19 mouse cellular contexts compared by ENCODE assay signal in genomic region chr5:88982040-88982736, GRCm38 (mm10).
DNase-seq lines count a peak whose midpoint lies in the region; ATAC-seq and TF ChIP-seq lines count a peak whose summit lies in the region.
"Had no signal": no experiment of that assay in that cellular context is flagged by ENCODE, and none has a peak within 500 bp of the region (broad histone marks: within the 10 kb centered on the region; RNA-seq: fewer than 3 reads in every experiment).

No protein-coding gene starts in this region.

- H3K4me1 ChIP-seq in heart, embryonic 13.5 days = peaks cover 34% of the 10 kb centered on the region
- H3K4me1 ChIP-seq in intestine, embryonic 16.5 days (ENCODE audit: control insufficient read depth, insufficient read depth, low read length) = peaks cover 7% of the 10 kb centered on the region
- H3K4me1 ChIP-seq: embryonic facial prominence, embryonic 12.5 days; forebrain, embryonic 10.5 days; midbrain, embryonic 15.5 days had no signal

- ATAC-seq in heart, embryonic 13.5 days (ENCODE audit: extremely low read depth, insufficient number of reproducible peaks, low FRiP score, low TSS enrichment) = no peak
- ATAC-seq in intestine, embryonic 16.5 days = no peak; the same call in 1 of the 2 replicates
- peak; percentile 7 for ATAC-seq in megakaryocyte progenitor cell, adult 5-6 weeks (replicated peaks; ENCODE audit: poor library complexity)
- ATAC-seq: hindbrain, embryonic 16.5 days; midbrain, embryonic 15.5 days had no signal

- no peaks in the 10 kb centered on the region for H3K27me3 ChIP-seq in heart, embryonic 13.5 days (replicated peaks)
- no peaks in the 10 kb centered on the region for H3K27me3 ChIP-seq in intestine, embryonic 16.5 days (replicated peaks; ENCODE audit: control insufficient read depth, insufficient read depth, low read length)
- H3K27me3 ChIP-seq: embryonic facial prominence, embryonic 12.5 days; midbrain, embryonic 15.5 days had no signal

- peaks cover 6% of the 10 kb centered on the region for H3K36me3 ChIP-seq in heart, embryonic 13.5 days
- no peaks in the 10 kb centered on the region for H3K36me3 ChIP-seq in intestine, embryonic 16.5 days (ENCODE audit: control insufficient read depth, insufficient read depth, low read length)
- H3K36me3 ChIP-seq: embryonic facial prominence, embryonic 12.5 days; forebrain, embryonic 10.5 days; midbrain, embryonic 15.5 days had no signal

- no peak overlapping the region for H3K4me3 ChIP-seq in heart, embryonic 13.5 days
- H3K4me3 ChIP-seq in layer of hippocampus, adult 2 months = no peak overlapping the region
- no peak overlapping the region for H3K4me3 ChIP-seq in intestine, embryonic 16.5 days (ENCODE audit: low read length)
- H3K4me3 ChIP-seq: embryonic facial prominence, embryonic 12.5 days; forebrain, embryonic 10.5 days; midbrain, embryonic 15.5 days had no signal

- H3K4me2 ChIP-seq in heart, embryonic 13.5 days = peak overlapping the region; percentile 54
- H3K4me2 ChIP-seq in intestine, embryonic 16.5 days (ENCODE audit: low read depth, low read length) = no peak overlapping the region
- H3K4me2 ChIP-seq: embryonic facial prominence, embryonic 12.5 days; midbrain, embryonic 15.5 days had no signal

- no peak for DNase-seq in heart, adult 11 months
- DNase-seq in layer of hippocampus, adult 2 months (ENCODE audit: low spot score in 2 of 2) = no peak
- DNase-seq in layer of hippocampus, adult 11-12 months (ENCODE audit: low spot score) = no peak
- DNase-seq in lung, postnatal 14 days = no peak
- no peak for DNase-seq in embryo, embryonic 9.5 days (ENCODE audit: extremely low spot score)
- DNase-seq: adrenal gland, adult 2 months; cerebellum, adult 11-12 months; kidney, postnatal 14 days; lung, adult 18-20 months; lung, postnatal 4 days; right cerebral cortex, postnatal 25 days; thymus, adult 2 months had no signal

- no peaks in the 10 kb centered on the region for H3K9me3 ChIP-seq in heart, embryonic 13.5 days
- H3K9me3 ChIP-seq in intestine, embryonic 16.5 days (ENCODE audit: control insufficient read depth, low read length) = no peaks in the 10 kb centered on the region
- H3K9me3 ChIP-seq: embryonic facial prominence, embryonic 12.5 days; forebrain, embryonic 10.5 days; midbrain, embryonic 15.5 days had no signal

- WGBS in heart, embryonic 13.5 days = 50% methylated on average over 3 of the region's 3 CpGs
- 53% methylated on average over 3 of the region's 3 CpGs for WGBS in intestine, embryonic 16.5 days

- no peak for TF ChIP-seq CTCF in layer of hippocampus, adult 2 months (conservative IDR thresholded peaks at IDR 0.05)

- H3K27ac ChIP-seq in heart, embryonic 13.5 days (replicated peaks) = peak overlapping the region; percentile 85
- peak overlapping the region; percentile 72 for H3K27ac ChIP-seq in layer of hippocampus, adult 2 months
- peak overlapping the region; percentile 46; the same call in 1 of the 2 replicates for H3K27ac ChIP-seq in intestine, embryonic 16.5 days (ENCODE audit: low read length)
- H3K27ac ChIP-seq: embryonic facial prominence, embryonic 12.5 days; forebrain, embryonic 10.5 days; midbrain, embryonic 15.5 days had no signal

- peak overlapping the region; percentile 8; the same call in 1 of the 2 replicates for H3K9ac ChIP-seq in heart, embryonic 13.5 days
- no peak overlapping the region for H3K9ac ChIP-seq in intestine, embryonic 16.5 days (ENCODE audit: low read depth, low read length)
- H3K9ac ChIP-seq: embryonic facial prominence, embryonic 12.5 days; midbrain, embryonic 15.5 days had no signal
